Mouse (Mus musculus): ENCODE measurements around the gene Tmem212.
"Not testable (repeated sequence)": the region's sequence is repeated elsewhere in the genome, so short reads cannot be mapped to it uniquely, and the experiment has no call there.

Tmem212 gene

GRCm38 (mm10) chr3:27896318-27896892 lies at the start of gene Tmem212:
TSS of gene Tmem212 (minus strand) at chr3:27896368.
- in situ Hi-C loops (cut with MboI, MseI), result no loop called here

DNA sequence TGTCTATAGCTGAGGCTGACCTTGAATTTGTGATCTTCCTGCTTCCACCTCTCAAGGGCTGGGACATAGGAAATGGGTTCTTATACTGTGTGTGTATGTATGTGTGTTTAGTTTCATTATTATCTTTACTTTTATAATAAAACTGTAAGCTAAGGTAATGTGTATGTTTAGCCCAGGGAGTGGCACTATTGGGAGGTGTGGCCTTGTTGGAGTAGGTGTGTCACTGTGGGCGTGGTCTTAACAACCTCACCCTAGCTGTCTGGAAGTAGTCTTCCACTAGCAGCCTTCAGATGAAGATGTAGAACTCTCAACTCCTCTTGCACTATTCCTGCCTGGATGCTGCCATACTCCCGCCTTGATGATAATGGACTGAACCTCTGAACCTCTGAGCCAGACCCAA lies 49.2 kb upstream of the Tmem212 start:
- in situ Hi-C loops (cut with MboI, MseI), result not testable (repeated sequence)

GRCm38 (mm10) chr3:27942991-27943390 lies 46.8 kb upstream of the Tmem212 start:
- in situ Hi-C loops (cut with MboI, MseI), result no loop called here

GRCm38 (mm10) chr3:27941634-27942033 lies 45.5 kb upstream of the Tmem212 start:
- in situ Hi-C loops (cut with MboI, MseI), result no loop called here

DNA sequence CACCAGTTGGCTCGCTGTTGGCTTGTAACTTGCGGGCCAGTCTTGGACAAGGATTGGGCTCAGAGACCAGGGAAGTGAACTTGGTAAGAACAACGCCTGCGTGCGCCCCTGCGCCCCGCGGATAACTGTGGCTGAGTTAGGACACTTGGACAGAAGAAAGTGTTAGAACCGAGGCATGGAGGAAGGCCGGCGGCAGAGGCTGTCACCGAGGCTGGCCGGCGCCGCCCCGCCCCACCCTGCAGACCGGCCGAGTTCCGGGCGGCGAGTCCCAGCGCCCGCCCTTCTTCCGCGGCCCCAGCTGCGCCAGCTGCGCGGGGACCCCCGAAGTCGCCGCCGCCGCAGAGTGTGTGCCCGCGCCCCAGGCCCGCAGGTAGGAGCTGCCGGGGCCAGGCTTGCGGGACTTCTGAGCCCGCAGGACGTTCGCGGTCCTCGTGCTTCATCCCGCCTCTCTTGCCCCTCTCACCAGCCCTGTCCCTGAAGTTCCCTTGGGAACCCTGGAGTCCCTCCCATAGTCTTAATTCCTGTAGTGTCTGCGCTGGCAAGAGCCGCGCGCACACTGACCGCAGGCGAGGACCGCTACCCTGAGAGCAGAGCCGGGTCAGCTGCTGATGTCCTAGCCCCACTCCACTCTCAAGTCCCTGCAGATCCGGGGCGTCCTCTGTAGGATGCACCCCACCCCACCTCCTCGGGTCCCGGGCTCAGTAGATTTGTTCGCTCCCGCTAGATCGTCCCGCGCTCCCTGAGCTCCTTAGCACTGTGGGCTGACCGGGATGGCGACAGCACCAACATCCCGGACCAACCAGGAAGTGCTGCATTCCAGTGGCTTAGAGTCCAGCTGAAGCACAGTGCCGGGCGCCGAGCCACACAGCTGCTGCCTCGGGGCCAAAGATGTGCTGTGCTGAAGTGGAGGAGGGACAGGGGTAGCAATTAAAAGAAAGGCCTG lies 42.5 kb upstream of the Tmem212 start, which contains the start of gene Pld1:
TSS of gene Pld1 (plus strand) at position 315 of the 943 bp plus-strand sequence.
- in situ Hi-C loops (cut with MboI, MseI), result no loop called here

- in situ Hi-C loops (cut with MboI, MseI), result no loop called here
Measured at GRCm38 (mm10) chr3:27937144-27938110, 41.3 kb upstream of the Tmem212 start.

DNA sequence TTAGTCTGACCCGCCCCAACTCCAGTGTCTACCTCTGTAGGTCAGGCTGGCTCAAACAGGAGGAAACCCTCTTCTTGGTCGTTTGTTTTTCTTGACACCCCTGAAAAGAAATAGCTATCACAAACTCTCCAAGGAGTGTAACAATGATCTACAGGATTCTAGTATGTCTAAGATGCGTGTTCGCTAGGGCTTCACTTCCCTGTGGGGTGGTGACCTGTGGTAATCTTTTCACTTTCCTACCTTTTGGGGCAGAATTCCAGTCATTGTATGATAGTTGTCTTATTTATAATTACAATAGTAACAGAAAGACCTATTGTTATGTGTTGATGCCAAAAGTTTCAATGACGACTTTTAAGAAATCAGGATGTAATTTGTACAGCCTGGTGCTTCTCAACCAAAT lies 40.6 kb upstream of the Tmem212 start:
- in situ Hi-C loops (cut with MboI, MseI), result no loop called here

- in situ Hi-C loops (cut with MboI, MseI), result no loop called here
Measured at GRCm38 (mm10) chr3:27935644-27936043, 39.5 kb upstream of the Tmem212 start.

- in situ Hi-C loops (cut with MboI, MseI), result no loop called here
Measured at GRCm38 (mm10) chr3:27932391-27932790, 36.2 kb upstream of the Tmem212 start.

DNA sequence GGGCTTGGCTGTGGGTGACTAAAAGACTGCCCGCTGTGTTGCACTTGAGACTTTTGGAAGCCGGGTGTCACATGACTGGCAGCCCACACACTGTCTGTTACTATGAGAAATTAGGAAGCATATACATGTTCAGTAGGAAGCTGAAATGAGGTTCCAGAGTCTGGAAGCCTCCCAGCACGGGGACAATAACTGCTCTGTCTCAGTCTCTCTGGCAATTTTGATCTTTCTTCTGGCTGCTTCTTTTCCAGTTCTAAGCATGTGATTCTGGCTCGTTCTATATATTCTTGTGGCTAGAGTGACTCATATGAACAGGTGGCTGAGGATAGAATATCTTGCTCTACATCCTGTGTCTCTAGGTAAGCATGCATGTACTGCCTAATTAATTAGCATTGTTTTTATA lies 33.1 kb upstream of the Tmem212 start:
- in situ Hi-C loops (cut with MboI, MseI), result no loop called here

DNA sequence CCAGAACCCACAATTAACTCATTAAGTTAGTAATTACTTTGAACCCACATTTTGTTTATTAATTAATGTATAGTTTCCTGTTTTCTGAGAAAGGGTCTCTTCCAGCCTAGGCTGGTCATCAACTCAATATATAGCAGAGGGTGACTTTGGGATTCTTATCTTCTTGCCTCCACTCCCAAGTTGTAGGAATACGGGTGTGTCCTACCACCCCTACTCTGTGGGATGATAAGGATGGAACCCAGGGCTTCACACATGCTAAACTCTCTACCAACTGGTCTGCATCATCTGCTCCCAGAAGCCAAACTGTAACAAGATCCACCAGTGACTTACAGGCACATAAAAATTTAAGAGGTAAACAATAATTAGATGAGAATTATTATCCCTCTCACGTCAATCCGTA lies 27.9 kb upstream of the Tmem212 start:
- in situ Hi-C loops (cut with MboI, MseI), result no loop called here

DNA sequence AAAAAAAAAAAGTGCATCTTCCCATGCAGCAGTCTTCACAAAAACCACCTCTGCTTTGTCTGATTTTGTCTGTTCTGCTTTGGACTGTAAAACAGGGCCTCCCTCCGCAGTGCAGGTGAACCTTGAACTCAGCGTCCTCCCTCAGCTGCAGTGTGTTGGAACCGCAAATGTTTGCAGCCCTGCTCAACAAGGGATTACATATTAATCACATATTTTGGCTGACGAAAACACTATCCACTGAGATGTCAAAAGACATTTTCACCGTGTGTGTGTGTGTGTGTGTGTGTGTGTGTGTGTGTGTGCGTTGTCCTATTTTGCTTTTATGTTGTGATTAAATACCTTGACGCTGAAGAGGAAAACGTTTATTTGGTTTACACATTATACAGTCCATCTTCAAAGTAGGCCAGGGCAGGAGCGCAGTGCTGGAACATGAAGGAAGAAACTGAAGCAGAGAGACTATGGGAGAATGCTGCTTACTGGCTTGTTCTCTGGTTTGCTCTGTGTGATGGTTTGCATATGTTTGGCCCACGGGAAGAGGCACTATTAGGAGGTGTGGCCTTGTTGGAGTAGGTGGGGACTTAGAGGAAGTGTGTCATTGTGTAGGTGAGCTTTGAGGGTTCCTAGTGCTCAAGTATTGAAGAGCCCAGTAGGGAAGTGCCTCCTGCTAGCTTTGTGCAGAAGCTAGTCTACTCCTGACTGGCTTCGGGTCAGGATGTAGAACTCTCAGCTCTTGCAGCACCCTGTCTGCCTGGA lies 25.3 kb upstream of the Tmem212 start:
- in situ Hi-C loops (cut with MboI, MseI), result no loop called here

GRCm38 (mm10) chr3:27918656-27919436 lies 22.7 kb upstream of the Tmem212 start:
- in situ Hi-C loops (cut with MboI, MseI), result no loop called here

DNA sequence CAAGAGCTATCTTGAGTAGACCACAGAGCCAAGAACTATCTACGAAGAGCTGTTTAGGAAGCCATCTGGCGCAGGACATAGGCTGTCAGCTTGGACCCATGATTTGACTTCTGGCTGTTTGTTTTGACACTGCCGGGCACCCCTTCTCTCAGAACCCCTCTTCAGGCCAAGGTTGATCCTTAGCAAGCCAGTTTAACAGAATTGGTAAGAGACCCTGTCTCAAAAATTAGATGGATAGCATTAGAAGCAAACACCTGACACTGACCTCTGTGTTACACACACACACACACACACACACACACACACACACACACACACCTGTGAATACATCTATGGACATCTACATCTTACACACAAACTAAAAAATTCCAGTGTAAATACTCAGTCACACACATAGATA lies 12.8 kb upstream of the Tmem212 start:
- in situ Hi-C loops (cut with MboI, MseI), result no loop called here

DNA sequence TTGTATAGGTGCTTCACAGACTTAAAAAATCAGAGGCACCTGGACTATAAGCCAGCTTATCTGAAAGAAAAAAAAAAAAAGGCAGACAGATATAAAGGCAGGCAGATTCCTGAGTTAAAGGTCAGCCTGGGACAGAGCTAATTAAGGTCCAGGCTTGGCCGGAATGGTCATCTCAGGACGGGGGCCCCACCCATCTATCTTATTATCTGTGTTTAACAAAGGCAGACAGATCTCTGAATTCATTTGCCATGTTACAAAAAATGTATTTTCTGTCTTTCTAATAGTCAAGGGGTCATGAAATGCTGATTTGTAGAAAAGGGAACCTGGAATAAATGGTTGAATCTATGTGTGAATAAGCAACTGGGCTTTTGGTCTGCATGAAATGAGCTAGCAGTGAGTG lies 12.1 kb upstream of the Tmem212 start:
- in situ Hi-C loops (cut with MboI, MseI), result no loop called here

DNA sequence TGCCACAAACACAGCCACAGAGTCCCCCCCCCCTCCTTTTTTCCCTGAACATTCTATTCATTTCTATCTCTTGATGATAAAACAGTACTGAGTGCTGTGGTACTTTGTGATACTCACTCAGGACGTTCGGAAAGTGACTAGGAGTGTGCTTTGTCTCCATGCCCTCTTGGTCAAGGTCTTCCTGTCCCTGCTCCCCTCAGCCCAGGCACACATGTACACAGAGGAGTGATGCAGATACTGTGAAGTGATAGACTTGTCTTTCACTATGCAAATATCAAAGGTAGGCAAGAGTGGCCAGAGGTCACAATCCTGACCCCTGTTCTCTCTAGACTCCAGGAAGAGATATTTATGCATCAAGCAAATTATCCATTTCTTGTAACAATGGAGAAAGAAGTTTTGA lies 11.1 kb upstream of the Tmem212 start:
- in situ Hi-C loops (cut with MboI, MseI), result no loop called here

DNA sequence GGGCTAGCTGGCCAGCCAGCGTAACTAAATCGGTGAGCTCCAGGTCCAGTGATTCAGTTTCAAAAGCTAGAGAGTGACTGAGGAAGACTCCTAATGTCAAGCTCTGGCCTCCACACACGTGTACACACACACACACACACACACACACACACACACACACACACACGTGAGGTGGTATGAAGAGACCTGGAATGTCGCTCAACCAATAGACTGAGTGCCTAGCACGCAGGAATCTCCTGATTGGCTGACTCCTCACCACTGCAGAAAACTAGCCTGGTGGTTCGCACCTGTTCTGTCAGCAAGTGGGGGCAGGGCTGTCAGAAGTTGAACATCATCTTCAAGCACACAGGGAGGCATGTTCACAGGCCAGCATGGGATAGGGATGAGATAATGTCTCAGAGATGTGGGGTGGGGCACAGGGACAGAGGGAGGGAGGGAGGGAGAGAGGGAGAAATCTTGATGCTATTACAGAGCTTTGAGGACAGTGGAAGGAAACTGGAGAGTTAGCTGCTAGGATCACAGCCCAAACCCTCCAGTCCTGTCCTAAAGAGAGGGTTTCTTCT lies 10.6 kb upstream of the Tmem212 start:
- in situ Hi-C loops (cut with MboI, MseI), result no loop called here

- in situ Hi-C loops (cut with MboI, MseI), result no loop called here
Measured at GRCm38 (mm10) chr3:27904659-27905330, 8.6 kb upstream of the Tmem212 start.

- in situ Hi-C loops (cut with MboI, MseI), result no loop called here
Measured at GRCm38 (mm10) chr3:27901846-27902245, 5.7 kb upstream of the Tmem212 start.

Data from T-helper 1 cell (primary cell).